Mouse (Mus musculus) spleen, adult 18-20 months (tissue): ENCODE data around the gene Parp9.

Experiments
- DNase-seq, 2 experiments: peaks; one replicate each; pipeline ENCODE4 v3.0.0; 2022; ENCODE audit warnings: mixed read lengths in 2 of 2

Parp9 gene

DNA sequence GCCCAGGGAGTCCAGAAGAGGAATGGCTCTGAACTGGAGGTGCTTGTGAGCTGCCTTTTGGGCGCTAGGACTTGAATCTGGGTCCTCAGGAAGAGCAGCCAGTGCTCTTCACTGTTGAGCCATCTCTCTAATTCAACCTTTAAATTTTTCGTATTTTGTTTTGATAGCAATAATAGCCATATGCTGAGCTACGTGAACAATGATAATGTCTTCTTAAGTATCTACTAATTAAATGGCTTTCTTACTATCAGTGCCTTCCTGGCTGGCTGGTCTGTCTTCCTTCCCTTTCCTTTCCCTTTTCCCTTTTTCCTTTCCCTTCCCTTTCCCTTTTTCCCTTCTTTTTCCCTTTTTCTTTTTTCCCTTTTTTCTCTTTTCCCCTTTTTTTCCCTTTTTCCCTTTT is 70.1 kb downstream of the Parp9 start:
- no peak for DNase-seq

- no peak for DNase-seq
Observed at GRCm38 (mm10) chr16:36016335-36016734, 78.1 kb downstream of the Parp9 start.
